Mouse (Mus musculus): ENCODE results near the gene Rhoj. TPM values are rescaled to one million over a fixed set of nuclear protein-coding genes. Genes with fewer than 3 reads are reported as not detected.

Gene Rhoj
- polyA plus RNA-seq, 1 experiment: 11.8 TPM

- Histone ChIP-seq H3K27me3 (ENCODE audit: control insufficient read depth, insufficient read depth, insufficient read length) (no peaks in the 10 kb centered on the region), H3ac (ENCODE audit: control insufficient read depth, insufficient read length, low read depth) (no peak overlapping the region), H3K36me3 (ENCODE audit: control insufficient read depth, insufficient read depth) (no peaks in the 10 kb centered on the region), H3K4me3 (ENCODE audit: insufficient read depth, poor library complexity, severe bottlenecking) (no peak overlapping the region), H3K79me3 (ENCODE audit: low read depth) (no peaks in the 10 kb centered on the region), H3K79me2 (ENCODE audit: control insufficient read depth, insufficient read depth) (no peaks in the 10 kb centered on the region)
- no peak for TF ChIP-seq MYOD1 (IDR thresholded peaks at IDR 0.05; ENCODE audit: control insufficient read depth, insufficient read length, low read depth)
- no peak for TF ChIP-seq FOSL1 (IDR thresholded peaks at IDR 0.05; ENCODE audit: insufficient read depth, low read length, poor library complexity, severe bottlenecking)
- no peak for TF ChIP-seq MYOG (IDR thresholded peaks at IDR 0.05; ENCODE audit: control insufficient read depth, extremely low read depth, insufficient read length)
- TF ChIP-seq USF1 (IDR thresholded peaks at IDR 0.05; ENCODE audit: low read depth): no peak
- no peak for TF ChIP-seq CEBPB (IDR thresholded peaks at IDR 0.05; ENCODE audit: low read depth)
- no peak for TF ChIP-seq CTCF (IDR thresholded peaks at IDR 0.05; ENCODE audit: control insufficient read depth, insufficient read depth, insufficient read length)
- TF ChIP-seq MAX (IDR thresholded peaks at IDR 0.05): no peak
These were observed 78.6 kb downstream of the Rhoj start for GRCm38 (mm10) chr12:75386731-75387130.

- Histone ChIP-seq H3K27me3 (ENCODE audit: control insufficient read depth, insufficient read depth, insufficient read length) (no peaks in the 10 kb centered on the region), H3K4me3 (ENCODE audit: insufficient read depth, poor library complexity, severe bottlenecking) (no peak overlapping the region), H3K79me3 (ENCODE audit: low read depth) (no peaks in the 10 kb centered on the region), H3K79me2 (ENCODE audit: control insufficient read depth, insufficient read depth) (no peaks in the 10 kb centered on the region), H3ac (ENCODE audit: control insufficient read depth, insufficient read length, low read depth) (no peak overlapping the region), H3K36me3 (ENCODE audit: control insufficient read depth, insufficient read depth) (no peaks in the 10 kb centered on the region)
- TF ChIP-seq CTCF (IDR thresholded peaks at IDR 0.05; ENCODE audit: control insufficient read depth, insufficient read depth, insufficient read length): no peak
- TF ChIP-seq CEBPB (IDR thresholded peaks at IDR 0.05; ENCODE audit: low read depth): no peak
- no peak for TF ChIP-seq MYOD1 (IDR thresholded peaks at IDR 0.05; ENCODE audit: control insufficient read depth, insufficient read length, low read depth)
These were observed 79.0 kb downstream of the Rhoj start for GRCm38 (mm10) chr12:75387156-75387555.

GRCm38 (mm10) chr12:75387846-75388245 lies 79.7 kb downstream of the Rhoj start:
- TF ChIP-seq MYOG (IDR thresholded peaks at IDR 0.05; ENCODE audit: control insufficient read depth, extremely low read depth, insufficient read length): no peak
- no peak overlapping the region for H3K4me3 ChIP-seq (ENCODE audit: insufficient read depth, poor library complexity, severe bottlenecking)
- no peaks in the 10 kb centered on the region for H3K27me3 ChIP-seq (ENCODE audit: control insufficient read depth, insufficient read depth, insufficient read length)

DNA sequence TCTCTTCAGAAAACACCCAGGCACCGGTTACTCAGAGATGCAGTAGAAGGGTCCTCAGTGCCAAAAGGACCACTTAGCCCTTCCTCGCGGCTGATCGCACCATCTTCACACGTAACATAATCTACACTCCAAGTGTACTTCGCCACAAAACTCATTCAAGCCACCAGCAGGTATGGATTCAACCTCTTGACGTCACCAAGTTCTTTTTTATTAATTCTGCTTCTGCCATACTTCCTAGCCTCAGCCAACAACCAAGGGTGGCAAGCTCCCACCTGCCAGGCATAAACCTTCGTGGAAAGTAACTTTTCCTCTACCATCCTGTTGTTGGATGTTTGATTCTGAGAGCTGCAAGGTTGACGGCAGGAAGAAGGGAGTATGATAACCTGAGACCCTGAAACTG lies 80.4 kb downstream of the Rhoj start:
- Histone ChIP-seq H3K27me3 (ENCODE audit: control insufficient read depth, insufficient read depth, insufficient read length) (no peaks in the 10 kb centered on the region), H3K79me3 (ENCODE audit: low read depth) (no peaks in the 10 kb centered on the region), H3K4me3 (ENCODE audit: insufficient read depth, poor library complexity, severe bottlenecking) (no peak overlapping the region), H3K36me3 (ENCODE audit: control insufficient read depth, insufficient read depth) (no peaks in the 10 kb centered on the region), H3ac (ENCODE audit: control insufficient read depth, insufficient read length, low read depth) (no peak overlapping the region), H3K79me2 (ENCODE audit: control insufficient read depth, insufficient read depth) (no peaks in the 10 kb centered on the region)
- no peak for TF ChIP-seq USF1 (IDR thresholded peaks at IDR 0.05; ENCODE audit: low read depth)

More at GRCm38 (mm10) chr12:75387846-75388245, 79.7 kb downstream of the Rhoj start:
- no peak overlapping the region for H3ac ChIP-seq (ENCODE audit: control insufficient read depth, insufficient read length, low read depth)
- H3K36me3 ChIP-seq (ENCODE audit: control insufficient read depth, insufficient read depth): no peaks in the 10 kb centered on the region
- no peaks in the 10 kb centered on the region for H3K79me2 ChIP-seq (ENCODE audit: control insufficient read depth, insufficient read depth)
- no peaks in the 10 kb centered on the region for H3K79me3 ChIP-seq (ENCODE audit: low read depth)

- Histone ChIP-seq H3K4me3 (ENCODE audit: insufficient read depth, poor library complexity, severe bottlenecking) (no peak overlapping the region), H3K79me2 (ENCODE audit: control insufficient read depth, insufficient read depth) (no peaks in the 10 kb centered on the region), H3ac (ENCODE audit: control insufficient read depth, insufficient read length, low read depth) (no peak overlapping the region), H3K36me3 (ENCODE audit: control insufficient read depth, insufficient read depth) (no peaks in the 10 kb centered on the region), H3K79me3 (ENCODE audit: low read depth) (no peaks in the 10 kb centered on the region), H3K27me3 (ENCODE audit: control insufficient read depth, insufficient read depth, insufficient read length) (no peaks in the 10 kb centered on the region)
- TF ChIP-seq MYOD1 (IDR thresholded peaks at IDR 0.05; ENCODE audit: control insufficient read depth, insufficient read length, low read depth) (no peak), FOSL1 (IDR thresholded peaks at IDR 0.05; ENCODE audit: insufficient read depth, low read length, poor library complexity, severe bottlenecking) (no peak), CEBPB (IDR thresholded peaks at IDR 0.05; ENCODE audit: low read depth) (no peak), CTCF (IDR thresholded peaks at IDR 0.05; ENCODE audit: control insufficient read depth, insufficient read depth, insufficient read length) (no peak), MAX (IDR thresholded peaks at IDR 0.05) (no peak), USF1 (IDR thresholded peaks at IDR 0.05; ENCODE audit: low read depth) (no peak), MYOG (IDR thresholded peaks at IDR 0.05; ENCODE audit: control insufficient read depth, extremely low read depth, insufficient read length) (no peak)
These were observed 81.4 kb downstream of the Rhoj start for GRCm38 (mm10) chr12:75389308-75390135.

DNA sequence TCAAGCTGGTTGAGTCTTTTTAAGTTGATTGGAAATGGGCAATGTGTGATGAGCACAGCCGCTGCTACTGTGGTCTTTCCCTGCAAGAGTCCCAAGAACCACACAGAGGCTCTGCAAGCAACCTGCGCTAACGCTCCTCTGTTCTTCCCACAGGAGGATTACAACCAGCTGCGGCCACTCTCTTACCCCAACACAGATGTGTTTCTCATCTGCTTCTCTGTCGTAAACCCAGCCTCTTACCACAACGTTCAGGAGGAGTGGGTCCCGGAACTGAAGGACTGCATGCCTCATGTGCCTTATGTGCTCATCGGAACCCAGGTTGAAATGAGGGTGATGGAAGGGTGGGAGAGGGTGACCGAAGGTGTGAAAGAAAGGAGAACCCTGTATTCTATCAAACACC lies 83.4 kb downstream of the Rhoj start:
- Histone ChIP-seq H3ac (ENCODE audit: control insufficient read depth, insufficient read length, low read depth) (no peak overlapping the region), H3K4me3 (ENCODE audit: insufficient read depth, poor library complexity, severe bottlenecking) (no peak overlapping the region), H3K27me3 (ENCODE audit: control insufficient read depth, insufficient read depth, insufficient read length) (no peaks in the 10 kb centered on the region), H3K36me3 (ENCODE audit: control insufficient read depth, insufficient read depth) (no peaks in the 10 kb centered on the region), H3K79me2 (ENCODE audit: control insufficient read depth, insufficient read depth) (no peaks in the 10 kb centered on the region), H3K79me3 (ENCODE audit: low read depth) (no peaks in the 10 kb centered on the region)
- TF ChIP-seq CEBPB (IDR thresholded peaks at IDR 0.05; ENCODE audit: low read depth) (no peak), USF1 (IDR thresholded peaks at IDR 0.05; ENCODE audit: low read depth) (no peak), MYOD1 (IDR thresholded peaks at IDR 0.05; ENCODE audit: control insufficient read depth, insufficient read length, low read depth) (no peak), MYOG (IDR thresholded peaks at IDR 0.05; ENCODE audit: control insufficient read depth, extremely low read depth, insufficient read length) (no peak), CTCF (IDR thresholded peaks at IDR 0.05; ENCODE audit: control insufficient read depth, insufficient read depth, insufficient read length) (no peak), MAX (IDR thresholded peaks at IDR 0.05) (no peak), FOSL1 (IDR thresholded peaks at IDR 0.05; ENCODE audit: insufficient read depth, low read length, poor library complexity, severe bottlenecking) (no peak)
